In genomic region chr14:14067648-14068472, GRCm38 (mm10) we compare ENCODE assay signal across 8 mouse cellular contexts. TPM values are rescaled to one million over a fixed set of nuclear protein-coding genes. Genes with fewer than 3 reads are reported as not detected.
DNase-seq lines count a peak whose midpoint lies in the region; ATAC-seq and TF ChIP-seq lines count a peak whose summit lies in the region.

No protein-coding gene starts in this region.

- H3K9ac ChIP-seq in embryonic facial prominence, embryonic 14.5 days (ENCODE audit: low read depth, low read length): peak overlapping the region; percentile 43
- H3K9ac ChIP-seq in heart, embryonic 14.5 days (ENCODE audit: low read length): peak overlapping the region; percentile 57; the same call in 1 of the 2 replicates
- H3K9ac ChIP-seq in kidney, embryonic 16.5 days (replicated peaks; ENCODE audit: low read length): peak overlapping the region; percentile 46

- H3K4me3 ChIP-seq in E14TG2a.4 (replicated peaks; ENCODE audit: low read length): peak overlapping the region; percentile 60
- H3K4me3 ChIP-seq in embryonic facial prominence, embryonic 14.5 days (ENCODE audit: low read depth, low read length): peak overlapping the region; percentile 6; the same call in 1 of the 2 replicates
- peak overlapping the region; percentile 23 to 36 for H3K4me3 ChIP-seq in heart, embryonic 14.5 days (ENCODE audit: control insufficient read depth in 1 of 2, insufficient read depth in 1 of 2, low read depth in 1 of 2, low read length in 2 of 2)
- no peak overlapping the region for H3K4me3 ChIP-seq in kidney, embryonic 16.5 days (ENCODE audit: low read length)

- H3K4me1 ChIP-seq in E14TG2a.4 (replicated peaks; ENCODE audit: low read depth, low read length): peaks cover 26% of the 10 kb centered on the region
- peaks cover 24% of the 10 kb centered on the region for H3K4me1 ChIP-seq in embryonic facial prominence, embryonic 14.5 days (ENCODE audit: control insufficient read depth, insufficient read depth, low read length)
- H3K4me1 ChIP-seq in heart, embryonic 14.5 days (ENCODE audit: control insufficient read depth in 2 of 2, insufficient read depth in 2 of 2, low read length in 2 of 2): peaks cover 2 to 27% of the 10 kb centered on the region in 2 experiments; a peak in 3 of 4 replicates
- H3K4me1 ChIP-seq in kidney, embryonic 16.5 days (ENCODE audit: insufficient read depth, low read length): peaks cover 28% of the 10 kb centered on the region

- ATAC-seq in embryonic facial prominence, embryonic 14.5 days (ENCODE audit: low read depth): peak; percentile 27
- ATAC-seq in heart, embryonic 14.5 days (ENCODE audit: insufficient number of reproducible peaks, insufficient read depth, low FRiP score, low read depth): peak; percentile 51; the same call in 1 of the 2 replicates
- peak; percentile 86 for ATAC-seq in kidney, embryonic 16.5 days (ENCODE audit: low FRiP score, low TSS enrichment)

- no peaks in the 10 kb centered on the region for H3K36me3 ChIP-seq in E14TG2a.4 (ENCODE audit: insufficient read depth, low read length)
- 0 out of 2 replicates have a peak, but pooled peaks cover 4% of the 10 kb centered on the region for H3K36me3 ChIP-seq in embryonic facial prominence, embryonic 14.5 days (ENCODE audit: control insufficient read depth, insufficient read depth, low read length)
- H3K36me3 ChIP-seq in heart, embryonic 14.5 days (ENCODE audit: control insufficient read depth, insufficient read depth, low read length): peaks cover 6% of the 10 kb centered on the region; the same call in 1 of the 2 replicates
- H3K36me3 ChIP-seq in kidney, embryonic 16.5 days (ENCODE audit: insufficient read depth, low read length): no peaks in the 10 kb centered on the region

- DNase-seq in adrenal gland, postnatal 25 days: peak; percentile 21
- DNase-seq in embryonic facial prominence, embryonic 14.5 days (ENCODE audit: low spot score): peak; percentile 68
- DNase-seq in lung, postnatal 14 days: peak; percentile 51
- DNase-seq in retina, postnatal 1 day: peak; percentile 71
- no peak for DNase-seq in MN1 (ENCODE audit: low spot score)

- no peak for TF ChIP-seq CTCF in E14TG2a.4 (conservative IDR thresholded peaks at IDR 0.05; ENCODE audit: low read length)

- 3% methylated on average over 9 of the region's 10 CpGs for WGBS in embryonic facial prominence, embryonic 14.5 days
- 12% methylated on average over 10 of the region's 10 CpGs for WGBS in heart, embryonic 14.5 days
- WGBS in kidney, embryonic 16.5 days: 30% methylated on average over 10 of the region's 10 CpGs

- H3K9me3 ChIP-seq in E14TG2a.4 (ENCODE audit: low read length): no peaks in the 10 kb centered on the region
- H3K9me3 ChIP-seq in embryonic facial prominence, embryonic 14.5 days (ENCODE audit: control insufficient read depth, low read length): no peaks in the 10 kb centered on the region
- no peaks in the 10 kb centered on the region for H3K9me3 ChIP-seq in heart, embryonic 14.5 days (ENCODE audit: control insufficient read depth, low read length)
- H3K9me3 ChIP-seq in kidney, embryonic 16.5 days (ENCODE audit: low read length): no peaks in the 10 kb centered on the region

- peak overlapping the region; percentile 73 for H3K27ac ChIP-seq in embryonic facial prominence, embryonic 14.5 days (replicated peaks; ENCODE audit: low read depth, low read length)
- peak overlapping the region; percentile 74 to 76 for H3K27ac ChIP-seq in heart, embryonic 14.5 days (replicated peaks in 1 of 2; ENCODE audit: control insufficient read depth in 1 of 2, insufficient read depth in 1 of 2, low read depth in 2 of 2, low read length in 2 of 2)
- peak overlapping the region; percentile 91 for H3K27ac ChIP-seq in kidney, embryonic 16.5 days (ENCODE audit: low read length)

- peak overlapping the region; percentile 38 for H3K4me2 ChIP-seq in embryonic facial prominence, embryonic 14.5 days (ENCODE audit: low read depth, low read length)
- H3K4me2 ChIP-seq in heart, embryonic 14.5 days (ENCODE audit: low read length): peak overlapping the region; percentile 63
- peak overlapping the region; percentile 38 for H3K4me2 ChIP-seq in kidney, embryonic 16.5 days (replicated peaks; ENCODE audit: low read depth, low read length)

- no peaks in the 10 kb centered on the region for H3K27me3 ChIP-seq in E14TG2a.4 (ENCODE audit: insufficient read depth, low read length)
- H3K27me3 ChIP-seq in embryonic facial prominence, embryonic 14.5 days (replicated peaks; ENCODE audit: control insufficient read depth, insufficient read depth, low read length): no peaks in the 10 kb centered on the region
- H3K27me3 ChIP-seq in heart, embryonic 14.5 days (ENCODE audit: control insufficient read depth, insufficient read depth, low read length): no peaks in the 10 kb centered on the region
- H3K27me3 ChIP-seq in kidney, embryonic 16.5 days (ENCODE audit: insufficient read depth, low read length): no peaks in the 10 kb centered on the region

RNA-seq across cellular contexts. Expression of gene Psmd6, which starts 52.9 kb away (rescaled TPM):
- total RNA-seq in adrenal gland, postnatal 25 days (2021): 127 and 138 TPM in 2 replicates
- 226 and 249 TPM in 2 replicates for polyA plus RNA-seq in embryonic facial prominence, embryonic 14.5 days (2014; fragmentation: Nextera tagmentation; extraction: Ambion mirVana)
- 177 and 182 TPM in 2 replicates for polyA plus RNA-seq in heart, embryonic 14.5 days (2014; fragmentation: Nextera tagmentation; extraction: Ambion mirVana)
- 240 and 248 TPM in 2 replicates for polyA plus RNA-seq in kidney, embryonic 16.5 days (2015; fragmentation: Nextera tagmentation; extraction: Ambion mirVana)

Comparison
In these comparisons a context has a peak if more than half of its experiments do, and no peak if none do; other contexts are left out.
1. ATAC-seq: peak in every context shown above with its lines; median percentile 86 in kidney, embryonic 16.5 days; 51 in heart, embryonic 14.5 days; 27 in embryonic facial prominence, embryonic 14.5 days.